Mouse (Mus musculus) stomach, postnatal 0 days (tissue): ENCODE results near the gene Pthlh.

Experiments used
- CTCF ChIP-seq: IDR thresholded peaks from 2 replicates; pipeline ENCODE4 v1.5.1; 2016; ENCODE audit warnings: antibody characterized with exemption, low read depth, mild to moderate bottlenecking, moderate library complexity
- EP300 ChIP-seq: optimal IDR thresholded peaks from 2 replicates; pipeline ENCODE3; 2016; ENCODE audit warnings: antibody characterized with exemption

DNA sequence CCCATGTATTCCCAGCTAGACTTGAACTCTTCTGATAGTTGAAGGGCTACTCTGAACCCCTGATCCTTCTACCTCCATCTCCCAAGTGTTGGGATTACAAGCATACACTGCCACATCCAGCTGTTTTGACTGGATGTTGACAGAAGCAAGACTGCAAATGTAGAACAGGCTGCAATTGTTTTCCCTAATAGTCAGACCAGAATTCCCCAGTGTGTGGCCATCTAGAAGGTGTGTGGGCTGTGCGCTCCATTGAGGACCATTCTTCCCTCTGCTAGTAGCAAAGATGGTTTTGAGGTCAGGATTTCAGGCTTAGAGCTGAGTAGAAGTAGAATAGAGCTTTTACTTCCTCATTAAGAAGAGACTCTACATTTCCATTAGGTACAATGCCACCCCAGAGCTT is 37.3 kb downstream of the Pthlh start:
- no peak for TF ChIP-seq CTCF
- TF ChIP-seq EP300: no peak
